Mouse (Mus musculus): ENCODE data around the gene Col17a1. TPM values are rescaled to one million over a fixed set of nuclear protein-coding genes. Genes with fewer than 3 reads are reported as not detected.

Gene Col17a1
- total and polyA plus RNA-seq, 3 experiments: 0.04 TPM; not detected in 2

DNA sequence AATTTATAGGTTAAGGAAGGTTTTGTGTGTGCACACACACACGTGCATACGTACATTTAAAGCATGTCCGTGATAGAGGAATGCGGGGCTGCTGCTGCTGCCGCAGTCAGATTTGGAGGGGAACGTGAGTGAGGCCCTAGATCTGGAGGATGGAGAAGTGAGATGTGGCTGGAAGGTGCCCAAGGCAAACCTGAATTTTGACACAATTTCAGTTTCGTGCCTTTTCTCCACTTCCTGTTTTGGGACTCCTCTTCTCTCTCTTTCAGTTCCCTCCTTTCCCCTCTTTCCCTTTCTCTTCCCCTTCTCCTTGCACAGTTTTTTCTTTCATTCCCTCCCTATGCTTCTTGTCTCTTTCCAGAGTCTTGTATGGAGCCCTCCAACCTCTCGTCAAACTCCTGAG lies 70.4 kb downstream of the Col17a1 start:
- Histone ChIP-seq H3K27ac (ENCODE audit: control insufficient read depth, low read depth, low read length) (no peak overlapping the region), H3K27me3 (ENCODE audit: control insufficient read depth in 1 of 2, insufficient read depth in 2 of 2, low read length in 2 of 2) (no peaks in the 10 kb centered on the region), H3K9me3 (replicated peaks; ENCODE audit: insufficient read depth, low read length) (no peaks in the 10 kb centered on the region), H3K79me2 (ENCODE audit: control insufficient read depth, insufficient read depth, low read length, poor library complexity) (no peaks in the 10 kb centered on the region), H3K4me3 (ENCODE audit: control insufficient read depth in 1 of 2, insufficient read depth in 1 of 2, low read depth in 2 of 2, low read length in 2 of 2) (no peak overlapping the region), H3K9ac (ENCODE audit: control insufficient read depth, low read depth, low read length, poor library complexity, severe bottlenecking) (no peak overlapping the region), H3K4me1 (ENCODE audit: control insufficient read depth in 1 of 2, insufficient read depth in 2 of 2, low read length in 2 of 2) (no peaks in the 10 kb centered on the region), H3K36me3 (ENCODE audit: control insufficient read depth in 1 of 2, insufficient read depth in 2 of 2, low read length in 2 of 2) (peaks cover 0 to 63% of the 10 kb centered on the region in 2 experiments; a peak in 2 of 4 replicates)
- no peak for TF ChIP-seq USF2 (IDR thresholded peaks at IDR 0.05; ENCODE audit: borderline replicate concordance in 1 of 2, insufficient read depth in 1 of 2, low read depth in 1 of 2, low read length in 2 of 2)
- no peak for DNase-seq (ENCODE audit: low read depth, low spot score)

DNA sequence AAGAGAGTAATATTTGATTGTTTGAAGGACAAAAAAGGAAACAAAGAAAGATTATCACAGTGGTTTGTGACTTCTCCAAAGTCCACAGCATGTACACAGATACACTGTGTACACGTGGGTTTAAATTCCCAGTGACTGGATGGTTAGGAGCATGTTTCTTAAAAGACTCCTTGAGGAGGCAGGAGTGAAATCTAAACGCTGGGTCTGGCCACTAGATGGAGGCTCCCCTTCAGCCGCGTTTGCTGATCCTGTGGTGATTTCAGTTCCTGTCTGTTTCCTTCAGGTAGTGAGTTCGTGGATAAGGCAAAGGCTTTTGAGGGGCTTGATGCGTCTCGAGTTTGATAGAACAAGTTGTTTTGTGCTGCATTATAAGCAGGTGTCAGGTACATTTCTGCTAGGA lies 78.5 kb downstream of the Col17a1 start:
- Histone ChIP-seq H3K4me3 (ENCODE audit: control insufficient read depth in 1 of 2, insufficient read depth in 1 of 2, low read depth in 2 of 2, low read length in 2 of 2) (no peak overlapping the region), H3K27me3 (ENCODE audit: control insufficient read depth in 1 of 2, insufficient read depth in 2 of 2, low read length in 2 of 2) (no peaks in the 10 kb centered on the region), H3K79me2 (ENCODE audit: control insufficient read depth, insufficient read depth, low read length, poor library complexity) (peaks cover 4% of the 10 kb centered on the region; the same call in 1 of the 2 replicates), H3K9me3 (replicated peaks; ENCODE audit: insufficient read depth, low read length) (no peaks in the 10 kb centered on the region), H3K27ac (ENCODE audit: control insufficient read depth, low read depth, low read length) (no peak overlapping the region), H3K9ac (ENCODE audit: control insufficient read depth, low read depth, low read length, poor library complexity, severe bottlenecking) (no peak overlapping the region), H3K36me3 (ENCODE audit: control insufficient read depth in 1 of 2, insufficient read depth in 2 of 2, low read length in 2 of 2) (peaks cover 5 to 41% of the 10 kb centered on the region in 2 experiments), H3K4me1 (ENCODE audit: control insufficient read depth in 1 of 2, insufficient read depth in 2 of 2, low read length in 2 of 2) (peaks cover 0 to 4% of the 10 kb centered on the region in 2 experiments; a peak in 1 of 4 replicates)
- DNase-seq (ENCODE audit: low read depth, low spot score): no peak
- TF ChIP-seq CHD2 (IDR thresholded peaks at IDR 0.05; ENCODE audit: low read length): no peak
- TF ChIP-seq CTCF (IDR thresholded peaks at IDR 0.05 in 2 of 3, conservative IDR thresholded peaks at IDR 0.05 in 1 of 3; ENCODE audit: control insufficient read depth in 1 of 3, insufficient read depth in 1 of 3, low read depth in 2 of 3, low read length in 3 of 3, poor library complexity in 1 of 3, severe bottlenecking in 1 of 3): peak in 1 of 3 experiments; percentile 8; a peak in 1 of 6 replicates

DNA sequence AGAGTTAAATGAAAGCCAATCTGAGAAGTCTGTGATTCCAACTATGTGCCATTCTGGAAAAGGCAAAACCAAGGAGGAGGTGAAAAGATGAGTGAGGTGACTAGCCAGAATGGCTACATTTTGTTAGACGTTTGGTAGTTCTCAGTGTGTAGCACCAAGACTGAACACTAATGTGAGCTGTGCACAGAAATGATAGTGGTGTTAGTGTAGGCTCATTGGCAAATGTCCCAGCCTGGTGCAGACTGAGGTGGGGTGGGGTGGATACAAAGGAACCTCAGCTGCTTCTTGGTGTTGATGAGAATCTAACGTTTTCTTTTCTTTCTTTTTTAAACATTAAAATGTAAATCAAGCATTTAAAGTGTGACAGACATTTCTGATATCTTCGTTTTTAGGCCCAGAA lies 83.4 kb downstream of the Col17a1 start:
- Histone ChIP-seq H3K27ac (ENCODE audit: control insufficient read depth, low read depth, low read length) (no peak overlapping the region), H3K9me3 (replicated peaks; ENCODE audit: insufficient read depth, low read length) (no peaks in the 10 kb centered on the region), H3K9ac (ENCODE audit: control insufficient read depth, low read depth, low read length, poor library complexity, severe bottlenecking) (no peak overlapping the region), H3K4me3 (ENCODE audit: control insufficient read depth in 1 of 2, insufficient read depth in 1 of 2, low read depth in 2 of 2, low read length in 2 of 2) (no peak overlapping the region), H3K79me2 (ENCODE audit: control insufficient read depth, insufficient read depth, low read length, poor library complexity) (peaks cover 19% of the 10 kb centered on the region), H3K4me1 (ENCODE audit: control insufficient read depth in 1 of 2, insufficient read depth in 2 of 2, low read length in 2 of 2) (peaks cover 5 to 13% of the 10 kb centered on the region in 2 experiments; a peak in 3 of 4 replicates), H3K27me3 (ENCODE audit: control insufficient read depth in 1 of 2, insufficient read depth in 2 of 2, low read length in 2 of 2) (no peaks in the 10 kb centered on the region), H3K36me3 (ENCODE audit: control insufficient read depth in 1 of 2, insufficient read depth in 2 of 2, low read length in 2 of 2) (peaks cover 18 to 20% of the 10 kb centered on the region in 2 experiments)
- TF ChIP-seq TBP (IDR thresholded peaks at IDR 0.05; ENCODE audit: low read depth, low read length) (no peak), NELFE (IDR thresholded peaks at IDR 0.05; ENCODE audit: low read depth, low read length) (no peak), MAZ (IDR thresholded peaks at IDR 0.05; ENCODE audit: low read depth, low read length) (no peak), GATA1 (IDR thresholded peaks at IDR 0.05; ENCODE audit: low read depth, low read length) (peak; percentile 43; the same call in 1 of the 2 replicates), POLR2A (IDR thresholded peaks at IDR 0.05; ENCODE audit: control insufficient read depth in 1 of 2, insufficient read depth in 1 of 2, low read depth in 1 of 2, low read length in 2 of 2, poor library complexity in 1 of 2) (no peak), NRF1 (IDR thresholded peaks at IDR 0.05; ENCODE audit: insufficient read depth, low read depth, low read length, poor library complexity, severe bottlenecking) (no peak), TAL1 (IDR thresholded peaks at IDR 0.05; ENCODE audit: low read length) (0 out of 2 replicates have a peak, but pooled peaks have one; percentile 9), SIN3A (IDR thresholded peaks at IDR 0.05; ENCODE audit: low read length) (peak; percentile 59), ETS1 (IDR thresholded peaks at IDR 0.05; ENCODE audit: low read depth, low read length) (peak; percentile 70), ZC3H11A (IDR thresholded peaks at IDR 0.05; ENCODE audit: low read depth, low read length) (no peak), GABPA (IDR thresholded peaks at IDR 0.05; ENCODE audit: low read depth, low read length) (no peak), POLR2AphosphoS5 (IDR thresholded peaks at IDR 0.05; ENCODE audit: borderline replicate concordance, low read depth, low read length) (no peak), HCFC1 (IDR thresholded peaks at IDR 0.05; ENCODE audit: low read depth, low read length) (no peak), MAFK (IDR thresholded peaks at IDR 0.05; ENCODE audit: borderline replicate concordance, low read depth, low read length) (no peak), MXI1 (IDR thresholded peaks at IDR 0.05; ENCODE audit: low read depth, low read length) (peak; percentile 20; the same call in 1 of the 2 replicates), TCF12 (IDR thresholded peaks at IDR 0.05; ENCODE audit: low read depth, low read length) (0 out of 2 replicates have a peak, but pooled peaks have one; percentile 18), CHD2 (IDR thresholded peaks at IDR 0.05; ENCODE audit: low read length) (no peak), RCOR1 (IDR thresholded peaks at IDR 0.05; ENCODE audit: low read depth, low read length) (peak; percentile 54; the same call in 1 of the 2 replicates), USF2 (IDR thresholded peaks at IDR 0.05; ENCODE audit: borderline replicate concordance in 1 of 2, insufficient read depth in 1 of 2, low read depth in 1 of 2, low read length in 2 of 2) (no peak), MAX (IDR thresholded peaks at IDR 0.05; ENCODE audit: low read length) (no peak), SMC3 (IDR thresholded peaks at IDR 0.05; ENCODE audit: low read depth, low read length) (peak; percentile 13; the same call in 1 of the 2 replicates), EP300 (IDR thresholded peaks at IDR 0.05; ENCODE audit: low read depth in 1 of 2, low read length in 2 of 2) (peak; percentile 64 to 75), UBTF (IDR thresholded peaks at IDR 0.05; ENCODE audit: borderline replicate concordance, insufficient read depth, low read depth, low read length) (no peak), CTCF (IDR thresholded peaks at IDR 0.05 in 2 of 3, conservative IDR thresholded peaks at IDR 0.05 in 1 of 3; ENCODE audit: control insufficient read depth in 1 of 3, insufficient read depth in 1 of 3, low read depth in 2 of 3, low read length in 3 of 3, poor library complexity in 1 of 3, severe bottlenecking in 1 of 3) (no peak)
- peak; percentile 91 for DNase-seq (ENCODE audit: low read depth, low spot score)

All from MEL (cell line).